Mouse (Mus musculus) small intestine, adult 2 months (tissue): ENCODE results near the gene Dcpp1.

Experiments used
- CTCF ChIP-seq: fragments of 200-500 bp; IDR thresholded peaks from 2 replicates; pipeline ENCODE4 v1.5.1; 2012; ENCODE audit warnings: low read depth, mild to moderate bottlenecking, control low read depth, inconsistent platforms, low read length, moderate library complexity, mixed read lengths; ENCODE audit not compliant: insufficient replicate concordance, insufficient read length; ENCODE audit errors: extremely low read depth
- POLR2A ChIP-seq: fragments of 200-500 bp; IDR thresholded peaks from 2 replicates; pipeline ENCODE4 v1.6.1; 2012; ENCODE audit warnings: low read depth, mild to moderate bottlenecking, control low read depth, inconsistent platforms, low read length, moderate library complexity

- TF ChIP-seq CTCF (no peak), POLR2A (no peak)
Measured at GRCm38 (mm10) chr17:23877166-23877565, 3.5 kb upstream of the Dcpp1 start.
